Mouse (Mus musculus) cortical plate, adult 2 months (tissue): Measurements from ENCODE around the gene Brf1.

Source experiments
- CTCF ChIP-seq: fragments of 200-500 bp; IDR thresholded peaks from 2 replicates; pipeline ENCODE4 v1.5.1; 2011; ENCODE audit warnings: mild to moderate bottlenecking, control low read depth, low read length; ENCODE audit not compliant: insufficient read depth; ENCODE audit errors: extremely low read depth
- POLR2A ChIP-seq: fragments of 200-500 bp; IDR thresholded peaks from 2 replicates; pipeline ENCODE4 v1.6.1; 2011; ENCODE audit warnings: mild to moderate bottlenecking, low read length, control low read depth; ENCODE audit not compliant: insufficient read depth; ENCODE audit errors: extremely low read depth

- no peak for TF ChIP-seq CTCF
- no peak for TF ChIP-seq POLR2A
Measured at GRCm38 (mm10) chr12:112952926-112953565, 47.5 kb downstream of the Brf1 start.
